Mouse (Mus musculus): ENCODE measurements at regions not wholly inside any gene's neighbourhood (a gene's known extent, or its start where the extent isn't known, plus 50 kb on each side); places are given as distances from the start of the nearest gene placed in this dataset.

GRCm38 (mm10) chr4:81764026-81764867, 321.6 kb upstream of the Mpdz start:
- DNase-seq (ENCODE audit: low spot score) = peak; percentile 38
- no peaks in the 10 kb centered on the region for H3K4me1 ChIP-seq (ENCODE audit: insufficient read depth, low read depth, low read length)
- peak overlapping the region; percentile 15 for H3K4me2 ChIP-seq (replicated peaks; ENCODE audit: low read depth, low read length)
- peak; percentile 38; the same call in 1 of the 2 replicates for ATAC-seq
- H3K27me3 ChIP-seq (replicated peaks; ENCODE audit: insufficient read depth, low read length) = no peaks in the 10 kb centered on the region
- TF ChIP-seq CTCF (IDR thresholded peaks at IDR 0.05) (no peak), EP300 (IDR thresholded peaks at IDR 0.05) (no peak)
- no peak overlapping the region for H3K9ac ChIP-seq (replicated peaks; ENCODE audit: low read depth)
- no peaks in the 10 kb centered on the region for H3K36me3 ChIP-seq (ENCODE audit: insufficient read depth, low read length)
- no peak overlapping the region for H3K27ac ChIP-seq (ENCODE audit: low read length)
- 37% methylated on average over 11 of the region's 11 CpGs for WGBS
- no peaks in the 10 kb centered on the region for H3K9me3 ChIP-seq (ENCODE audit: low read length)
- no peak overlapping the region for H3K4me3 ChIP-seq (ENCODE audit: low read depth, low read length)

DNA sequence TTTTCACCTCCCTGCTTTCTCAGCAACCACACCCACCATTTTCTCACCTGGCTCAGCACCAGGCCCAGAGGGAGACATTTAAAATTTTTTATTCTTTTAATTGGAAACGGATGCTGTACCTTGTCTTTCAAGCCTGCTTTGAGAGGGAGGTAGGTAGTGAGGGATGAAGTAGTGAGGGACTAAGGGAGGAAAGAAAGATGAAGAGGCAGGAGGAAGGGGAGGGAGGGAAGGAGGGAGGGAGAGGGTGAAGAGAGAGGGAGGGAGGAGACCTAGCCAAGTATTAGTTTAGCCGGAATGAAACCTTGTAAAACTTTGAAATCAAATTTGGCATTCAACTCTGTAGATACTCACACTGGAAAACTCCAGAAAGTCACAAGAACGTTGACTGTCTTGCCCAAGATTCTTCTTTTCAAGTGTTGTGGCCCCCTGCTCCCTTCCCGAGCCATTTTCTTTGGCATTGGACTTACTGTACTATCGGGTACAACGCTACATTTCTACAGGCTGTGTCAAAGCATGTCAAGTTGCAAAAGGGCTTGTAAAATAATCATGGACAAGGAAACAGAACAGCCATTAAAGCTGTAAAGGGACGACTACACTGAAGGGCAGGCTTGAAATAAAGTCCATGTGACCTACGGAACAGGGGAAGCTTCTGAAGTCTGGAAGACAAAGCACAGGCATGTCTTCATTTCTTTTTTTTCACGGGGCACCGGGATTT, 320.9 kb upstream of the Mpdz start:
- no peak for TF ChIP-seq CTCF (IDR thresholded peaks at IDR 0.05)
- TF ChIP-seq EP300 (IDR thresholded peaks at IDR 0.05) = no peak
- no peaks in the 10 kb centered on the region for H3K27me3 ChIP-seq (replicated peaks; ENCODE audit: insufficient read depth, low read length)
- no peaks in the 10 kb centered on the region for H3K36me3 ChIP-seq (ENCODE audit: insufficient read depth, low read length)
- WGBS = 43% methylated on average over 10 of the region's 10 CpGs
- DNase-seq (ENCODE audit: low spot score) (no peak), ATAC-seq (no peak)
- no peaks in the 10 kb centered on the region for H3K9me3 ChIP-seq (ENCODE audit: low read length)
- H3K4me2 ChIP-seq (replicated peaks; ENCODE audit: low read depth, low read length) = peak overlapping the region; percentile 15; the same call in 1 of the 2 replicates
- no peaks in the 10 kb centered on the region for H3K4me1 ChIP-seq (ENCODE audit: insufficient read depth, low read depth, low read length)
- no peak overlapping the region for H3K4me3 ChIP-seq (ENCODE audit: low read depth, low read length)
- no peak overlapping the region for H3K9ac ChIP-seq (replicated peaks; ENCODE audit: low read depth)
- no peak overlapping the region for H3K27ac ChIP-seq (ENCODE audit: low read length)

DNA sequence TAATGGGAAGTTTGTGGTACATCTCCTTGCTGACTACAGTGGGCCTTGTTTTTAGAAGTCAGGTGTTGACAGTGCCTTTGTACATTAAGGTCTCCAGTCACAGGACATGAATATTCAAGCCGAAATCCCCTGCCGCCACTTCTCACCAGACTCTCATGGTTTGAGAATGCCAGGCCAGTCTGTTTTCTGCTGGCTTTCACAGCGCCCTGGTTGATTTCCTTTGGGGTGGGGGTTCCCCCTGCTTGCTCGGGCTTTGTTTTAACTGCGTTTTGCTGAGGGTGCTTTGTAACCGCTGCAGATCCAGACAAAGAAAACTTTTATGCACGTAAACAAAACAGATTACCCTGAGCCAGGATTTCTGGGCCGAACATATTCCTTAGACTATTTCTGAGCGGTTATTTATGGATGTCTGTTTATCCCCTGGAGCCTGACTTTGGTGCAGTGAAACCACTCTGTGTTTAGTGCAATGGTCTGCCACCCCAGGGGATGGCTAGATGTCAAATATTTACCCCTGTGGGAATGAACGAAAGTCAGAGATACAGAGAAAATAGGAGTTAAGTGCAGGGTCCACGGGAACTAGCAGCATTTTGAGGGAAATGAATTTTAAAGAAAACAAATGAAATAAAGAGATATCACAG, 320.1 kb upstream of the Mpdz start:
- 43% methylated on average over 11 of the region's 11 CpGs for WGBS
- Histone ChIP-seq H3K4me2 (replicated peaks; ENCODE audit: low read depth, low read length) (no peak overlapping the region), H3K4me3 (ENCODE audit: low read depth, low read length) (no peak overlapping the region), H3K9ac (replicated peaks; ENCODE audit: low read depth) (no peak overlapping the region), H3K4me1 (ENCODE audit: insufficient read depth, low read depth, low read length) (no peaks in the 10 kb centered on the region), H3K36me3 (ENCODE audit: insufficient read depth, low read length) (no peaks in the 10 kb centered on the region), H3K9me3 (ENCODE audit: low read length) (no peaks in the 10 kb centered on the region), H3K27me3 (replicated peaks; ENCODE audit: insufficient read depth, low read length) (no peaks in the 10 kb centered on the region), H3K27ac (ENCODE audit: low read length) (no peak overlapping the region)
- no peak for ATAC-seq
- TF ChIP-seq EP300 (IDR thresholded peaks at IDR 0.05) (no peak), CTCF (IDR thresholded peaks at IDR 0.05) (no peak)
- DNase-seq (ENCODE audit: low spot score) = no peak

DNA sequence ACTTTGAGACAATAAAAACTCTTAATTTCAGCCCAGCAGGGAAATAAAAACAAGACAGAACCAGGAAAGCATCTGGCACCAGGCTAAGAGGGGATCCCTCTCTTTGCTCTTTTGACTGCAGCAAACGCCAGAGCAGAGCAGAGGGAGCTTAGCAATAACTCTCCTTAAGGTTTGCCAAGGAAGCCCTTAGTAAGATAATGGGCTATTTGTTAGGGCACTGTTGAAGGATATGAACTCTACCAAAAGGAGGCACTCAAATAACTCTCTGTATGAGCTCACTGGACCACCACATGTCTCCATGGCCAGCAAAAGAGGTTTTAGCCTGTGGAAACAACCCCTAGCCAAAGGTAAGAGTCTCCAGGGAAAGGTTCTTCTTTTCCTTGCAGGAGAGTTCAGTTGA, 315.3 kb upstream of the Mpdz start:
- H3K9ac ChIP-seq (replicated peaks; ENCODE audit: low read depth) = no peak overlapping the region
- H3K4me2 ChIP-seq (replicated peaks; ENCODE audit: low read depth, low read length) = no peak overlapping the region
- no peaks in the 10 kb centered on the region for H3K9me3 ChIP-seq (ENCODE audit: low read length)
- no peaks in the 10 kb centered on the region for H3K36me3 ChIP-seq (ENCODE audit: insufficient read depth, low read length)
- no peaks in the 10 kb centered on the region for H3K27me3 ChIP-seq (replicated peaks; ENCODE audit: insufficient read depth, low read length)
- 38% methylated on average over 1 of the region's 1 CpGs for WGBS
- ATAC-seq (no peak), DNase-seq (ENCODE audit: low spot score) (no peak)
- no peak overlapping the region for H3K4me3 ChIP-seq (ENCODE audit: low read depth, low read length)
- no peak overlapping the region for H3K27ac ChIP-seq (ENCODE audit: low read length)
- TF ChIP-seq CTCF (IDR thresholded peaks at IDR 0.05) (no peak), EP300 (IDR thresholded peaks at IDR 0.05) (no peak)
- no peaks in the 10 kb centered on the region for H3K4me1 ChIP-seq (ENCODE audit: insufficient read depth, low read depth, low read length)

GRCm38 (mm10) chr4:81744629-81745509, 302.3 kb upstream of the Mpdz start:
- WGBS = 17% methylated on average over 18 of the region's 18 CpGs
- Histone ChIP-seq H3K9ac (replicated peaks; ENCODE audit: low read depth) (no peak overlapping the region), H3K4me2 (replicated peaks; ENCODE audit: low read depth, low read length) (peak overlapping the region; percentile 34; the same call in 1 of the 2 replicates), H3K4me3 (ENCODE audit: low read depth, low read length) (no peak overlapping the region; the same call in 1 of the 2 replicates), H3K27ac (ENCODE audit: low read length) (peak overlapping the region; percentile 68; the same call in 1 of the 2 replicates), H3K4me1 (ENCODE audit: insufficient read depth, low read depth, low read length) (peaks cover 7% of the 10 kb centered on the region; the same call in 1 of the 2 replicates), H3K27me3 (replicated peaks; ENCODE audit: insufficient read depth, low read length) (no peaks in the 10 kb centered on the region), H3K9me3 (ENCODE audit: low read length) (no peaks in the 10 kb centered on the region), H3K36me3 (ENCODE audit: insufficient read depth, low read length) (no peaks in the 10 kb centered on the region)
- DNase-seq (ENCODE audit: low spot score) = peak; percentile 92
- TF ChIP-seq EP300 (IDR thresholded peaks at IDR 0.05) (peak; percentile 92), CTCF (IDR thresholded peaks at IDR 0.05) (no peak)
- ATAC-seq = peak; percentile 94

Data from lung, postnatal 0 days (tissue).